Mouse (Mus musculus) left cerebral cortex, postnatal 36 days (tissue): ENCODE results near the gene Rpf2. TPM values are rescaled to one million over a fixed set of nuclear protein-coding genes. Genes with fewer than 3 reads are reported as not detected.

Source experiments
- DNase-seq, 2 experiments: peaks; one replicate each; pipeline ENCODE4 v3.0.0; 2021 to 2022; ENCODE audit warnings: low spot score in 2 of 2, mixed read lengths in 1 of 2
- intact Hi-C: fragments of 180-260 bp; cut with DNase I; formaldehyde crosslinking; loops from one replicate; pipeline ENCODE4 v1.15.1; 2025
- total RNA-seq, 2 experiments: library from RNA; stranded (reverse); gene quantifications; 2 replicates each; pipeline ENCODE4 v1.2.3; 2021

The Rpf2 gene
- total RNA-seq, 2 experiments from 2014 or later = 19.3 to 21.3 TPM

GRCm38 (mm10) chr10:40257414-40258255, 10.8 kb upstream of the Rpf2 start, which contains the start of gene Gtf3c6:
Gene Gtf3c6 (minus strand): TSS chr10:40258108.
- peak; percentile 94 to 95 for DNase-seq
- intact Hi-C loops = loop anchor here (2.0 to 5.0 kb wide), 2 partner anchors 45 to 267 kb away; partner anchors contain the start of gene Amd1

DNA sequence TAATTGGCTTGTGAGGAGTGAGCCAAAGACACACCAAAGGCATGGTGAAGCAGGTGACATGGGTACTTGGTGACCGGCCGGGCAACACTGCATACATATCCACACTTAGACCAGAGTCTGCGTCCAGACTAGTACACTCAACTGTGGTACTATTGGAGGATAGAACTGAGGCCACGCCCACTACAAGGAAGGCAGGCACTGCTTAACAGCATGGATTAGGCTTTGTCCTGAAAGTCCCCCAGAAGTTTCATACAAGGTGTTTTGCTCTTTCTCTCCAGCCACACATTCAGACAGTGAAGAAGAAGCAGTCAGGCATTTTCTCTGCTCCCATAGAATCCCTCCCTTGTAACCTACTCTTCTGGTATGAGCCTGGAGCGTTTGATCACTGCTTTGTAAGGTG, 9.9 kb upstream of the Rpf2 start:
- intact Hi-C loops = loop anchor here (5.0 kb wide), 1 partner anchor 46 kb away; the partner anchor contains the start of gene Amd1
- DNase-seq = peak in 1 of 2 experiments; percentile 22

- DNase-seq = no peak
- intact Hi-C loops = no loop called here
Observed at GRCm38 (mm10) chr10:40250969-40251368, 4.1 kb upstream of the Rpf2 start.

GRCm38 (mm10) chr10:40249625-40250024, 2.8 kb upstream of the Rpf2 start:
- peak in 1 of 2 experiments; percentile 6 for DNase-seq
- intact Hi-C loops = no loop called here

DNA sequence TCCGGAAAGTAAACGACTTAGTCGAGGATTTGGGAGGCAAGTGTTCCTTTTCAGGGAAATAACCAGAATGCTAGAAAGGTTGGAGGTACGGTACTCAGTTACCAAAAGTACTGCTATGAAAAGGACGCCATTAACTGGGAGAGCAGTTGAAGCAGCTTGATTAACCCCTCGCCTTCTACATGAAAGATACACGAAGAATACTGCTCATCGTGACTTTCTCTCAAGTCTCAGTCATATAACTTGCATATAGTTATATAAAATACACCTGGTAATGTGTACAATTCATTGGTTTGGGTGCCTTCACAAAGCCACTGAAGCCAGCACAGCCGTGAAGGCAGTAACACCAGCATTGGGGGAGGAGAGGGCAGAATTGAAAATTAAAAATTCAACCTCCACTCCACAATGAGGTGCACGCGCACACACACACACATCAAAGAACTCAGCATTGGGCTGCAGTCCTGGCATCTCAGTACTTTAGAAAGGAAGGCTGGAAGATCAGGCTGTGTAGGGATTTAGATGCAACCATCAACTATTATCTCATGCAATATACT, 405 bp upstream of the Rpf2 start:
- DNase-seq = no peak
- intact Hi-C loops = no loop called here

- no peak for DNase-seq
- intact Hi-C loops = no loop called here
Observed at GRCm38 (mm10) chr10:40237826-40238225, 9.0 kb downstream of the Rpf2 start.

DNA sequence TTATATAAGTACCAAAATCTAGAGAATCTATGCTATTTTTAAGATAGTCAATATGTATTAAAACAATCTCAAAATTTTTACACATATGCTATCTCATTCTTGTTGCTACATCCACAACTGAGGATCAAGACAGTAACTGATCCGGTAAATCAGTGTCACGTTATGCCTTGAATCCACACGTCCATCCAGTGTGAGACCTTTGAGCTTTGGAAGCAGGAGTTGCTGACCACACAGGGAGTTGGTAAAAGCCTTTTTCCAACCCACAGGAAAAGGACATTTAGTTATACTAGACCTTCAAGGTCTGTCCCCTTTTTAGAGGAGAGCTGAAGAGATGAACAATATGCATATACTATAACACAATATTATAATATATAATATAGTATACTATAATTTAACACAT, 13.6 kb downstream of the Rpf2 start:
- intact Hi-C loops = no loop called here
- no peak for DNase-seq

DNA sequence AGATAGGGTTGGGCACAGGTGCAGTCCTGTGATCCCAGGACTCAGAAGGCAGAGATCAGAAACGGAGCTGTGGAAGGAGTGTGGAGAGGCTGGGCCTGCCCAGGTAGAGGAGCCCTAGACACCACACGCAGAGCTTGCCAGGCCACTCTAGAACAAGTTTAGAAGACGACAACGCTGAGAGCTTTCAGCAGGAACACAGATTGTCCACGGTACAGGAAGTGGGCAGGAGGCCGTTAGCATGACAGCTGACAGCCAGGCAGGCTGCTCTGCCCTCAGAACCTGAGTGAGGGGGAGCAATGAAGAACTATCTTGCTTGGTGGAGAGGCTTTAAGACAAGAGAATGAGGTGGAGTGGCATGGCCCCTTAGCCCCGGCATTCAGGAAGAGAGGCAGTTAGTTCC, 14.4 kb downstream of the Rpf2 start:
- DNase-seq = no peak
- intact Hi-C loops = no loop called here

DNA sequence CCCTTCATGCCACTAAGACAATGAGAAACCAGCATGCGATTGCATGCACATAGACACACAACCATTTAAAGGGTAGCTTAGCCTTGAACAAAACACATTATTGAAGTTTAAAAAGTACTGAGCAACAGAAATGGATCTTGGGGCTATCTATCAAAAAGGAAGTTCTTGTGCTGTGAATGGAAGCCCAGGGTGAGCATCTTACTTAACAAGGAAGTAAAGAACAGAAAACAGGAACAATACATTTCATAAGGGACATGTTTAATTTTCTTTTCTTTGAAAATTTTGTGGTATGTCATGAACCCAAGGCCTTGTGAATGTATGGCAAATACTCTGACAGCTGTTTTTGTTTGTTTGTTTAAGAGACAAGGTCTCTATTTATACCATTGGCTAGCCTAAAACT, 17.1 kb downstream of the Rpf2 start:
- no peak for DNase-seq
- intact Hi-C loops = no loop called here

- no peak for DNase-seq
- intact Hi-C loops = no loop called here
Observed at GRCm38 (mm10) chr10:40227660-40228303, 19.1 kb downstream of the Rpf2 start.

DNA sequence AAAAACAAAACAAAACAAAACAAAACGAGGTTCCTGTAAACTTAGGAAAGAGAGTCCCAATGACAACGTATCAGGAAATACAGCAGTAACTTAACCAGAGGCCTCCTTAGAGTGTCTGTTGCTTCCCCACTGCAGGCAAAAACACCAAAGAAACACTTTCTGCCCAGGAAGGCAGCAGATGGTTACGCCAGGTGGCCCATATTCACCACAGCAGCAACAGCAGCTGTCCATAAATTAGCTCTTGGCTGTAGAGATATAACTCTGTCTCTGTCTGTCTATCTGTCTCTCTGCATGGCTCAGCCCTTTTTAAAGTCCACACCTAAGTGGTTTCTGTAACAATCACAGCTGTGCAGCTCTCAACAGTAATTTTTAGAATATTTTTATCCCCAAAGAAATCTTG, 28.0 kb downstream of the Rpf2 start:
- no peak for DNase-seq
- intact Hi-C loops = no loop called here

GRCm38 (mm10) chr10:40212443-40213169, 34.2 kb downstream of the Rpf2 start:
- peak; percentile 82 to 87 for DNase-seq
- intact Hi-C loops = loop anchor here (1.0 kb wide), 2 partner anchors 159 to 254 kb away; no protein-coding TSS in a partner anchor

GRCm38 (mm10) chr10:40195001-40195400, 51.8 kb downstream of the Rpf2 start:
- DNase-seq = no peak
- intact Hi-C loops = no loop called here

GRCm38 (mm10) chr10:40192010-40192935, 54.6 kb downstream of the Rpf2 start:
- DNase-seq = no peak
- intact Hi-C loops = no loop called here

GRCm38 (mm10) chr10:40191338-40191979, 55.4 kb downstream of the Rpf2 start:
- no peak for DNase-seq
- intact Hi-C loops = no loop called here

DNA sequence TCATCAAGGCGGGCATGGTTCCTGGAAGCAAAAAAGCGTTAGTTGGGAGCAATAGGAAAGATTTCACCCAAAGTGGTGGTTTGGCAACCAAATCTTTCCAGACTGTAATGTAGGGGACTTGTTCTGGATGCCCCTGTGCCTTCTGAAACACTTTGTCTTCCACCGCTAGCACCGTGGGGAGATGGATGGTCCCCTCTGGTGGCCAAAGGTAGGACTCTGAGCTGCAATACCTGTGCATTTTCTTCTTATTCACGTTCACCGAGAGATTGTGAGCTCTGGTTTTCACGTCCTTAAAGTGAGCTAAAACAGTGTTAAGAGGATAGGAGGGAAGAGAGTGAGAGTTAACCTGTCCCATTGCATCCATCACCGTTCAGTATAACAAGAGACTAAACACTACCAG, 56.0 kb downstream of the Rpf2 start:
- DNase-seq = no peak
- intact Hi-C loops = no loop called here

- intact Hi-C loops = no loop called here
- DNase-seq = no peak
Observed at GRCm38 (mm10) chr10:40189689-40190088, 57.1 kb downstream of the Rpf2 start.

- DNase-seq = no peak
- intact Hi-C loops = no loop called here
Observed at GRCm38 (mm10) chr10:40188831-40189230, 58.0 kb downstream of the Rpf2 start.
